Mouse (Mus musculus) heart, postnatal 4 days (tissue): ENCODE results near the gene Cnksr1. TPM values are rescaled to one million over a fixed set of nuclear protein-coding genes. Genes with fewer than 3 reads are reported as not detected.

Experiments
- DNase-seq: peaks from one replicate; pipeline ENCODE4 v3.0.0; 2021
- total RNA-seq, 2 experiments: library from RNA; stranded (reverse); gene quantifications; 2 replicates each; pipeline ENCODE4 v1.2.3; 2021

Gene Cnksr1
- total RNA-seq, 2 experiments from 2014 or later = 1.6 to 2.0 TPM

DNA sequence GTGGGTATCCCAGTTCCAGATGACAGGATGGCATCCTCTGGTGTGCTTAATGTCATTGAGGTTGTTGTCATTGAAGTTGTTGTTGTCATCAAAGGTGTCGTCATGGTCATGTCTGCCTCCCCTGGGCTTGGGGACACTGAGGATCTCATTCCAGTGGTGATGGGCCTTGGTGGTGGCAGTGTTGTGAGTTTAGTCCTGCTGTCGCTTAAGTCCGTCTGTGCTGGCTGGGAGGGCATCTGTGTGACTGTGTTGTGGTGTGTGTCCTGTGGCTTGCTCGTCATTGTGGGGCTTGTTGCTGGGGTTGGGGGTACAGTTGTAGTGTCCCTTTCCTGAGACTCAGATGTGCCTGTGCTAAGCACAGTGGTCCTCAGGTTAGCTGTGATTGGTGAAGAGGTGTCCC lies 35.3 kb downstream of the Cnksr1 start, which contains the start of gene Gm7534:
Gene Gm7534, minus strand, starts transcription at position 101 of the 400 bp plus-strand sequence.
- DNase-seq = no peak

DNA sequence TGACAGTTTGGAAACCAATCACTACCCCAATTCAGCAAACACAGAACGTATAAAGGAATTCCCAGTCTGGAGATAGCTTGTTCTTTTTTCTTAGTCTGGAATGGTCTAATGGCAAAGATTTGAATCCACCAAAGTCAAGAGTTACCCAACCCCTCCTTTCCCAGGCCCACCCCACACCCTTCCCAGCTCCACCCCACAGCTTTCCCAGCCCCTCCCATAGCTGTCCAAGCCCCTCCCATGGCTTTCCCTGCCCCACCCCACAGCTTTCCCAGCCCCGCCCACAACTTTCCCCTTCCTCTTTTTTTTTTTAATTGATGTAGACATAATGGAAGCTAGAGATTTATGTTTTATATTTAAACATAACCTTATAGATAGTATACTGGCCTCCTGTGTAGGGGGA lies 38.8 kb downstream of the Cnksr1 start:
- no peak for DNase-seq

DNA sequence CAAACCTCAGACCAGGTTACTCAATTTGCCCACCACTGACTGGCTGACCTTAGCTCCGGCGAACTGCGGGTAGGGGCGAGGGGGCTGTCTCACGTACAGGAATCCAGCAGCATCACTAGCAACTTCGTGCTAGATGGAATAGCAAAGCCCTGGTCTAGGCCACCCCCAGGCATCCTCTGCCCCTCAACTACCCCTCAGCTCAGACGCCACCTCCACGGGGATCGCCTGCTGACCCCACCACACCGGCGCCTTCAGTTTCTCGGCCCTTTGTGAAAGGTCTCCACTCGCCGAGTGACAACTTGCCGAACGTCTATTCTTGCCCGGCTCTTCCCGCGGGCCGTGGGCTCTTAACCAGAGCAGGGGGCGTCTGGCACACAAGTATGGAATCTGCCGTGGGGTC lies 51.9 kb downstream of the Cnksr1 start:
- no peak for DNase-seq

DNA sequence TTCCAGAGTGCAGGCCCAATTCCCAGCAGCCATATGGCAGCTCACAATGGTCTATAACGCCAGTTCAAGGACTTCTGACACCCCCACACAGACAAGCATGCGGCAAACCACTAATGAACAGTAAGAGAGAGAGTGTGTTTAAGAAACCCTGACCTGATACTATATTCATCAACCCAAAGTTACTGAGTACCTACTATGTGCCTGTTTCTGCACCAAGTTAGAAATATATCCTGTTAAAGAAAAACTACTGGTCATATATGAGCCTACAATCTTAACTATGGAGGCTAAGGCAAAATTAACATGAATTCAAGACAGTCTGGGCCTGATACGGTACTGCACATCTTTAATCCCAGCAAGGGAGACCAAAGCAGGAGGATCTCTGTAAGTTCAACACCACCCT lies 52.6 kb downstream of the Cnksr1 start:
- no peak for DNase-seq

DNA sequence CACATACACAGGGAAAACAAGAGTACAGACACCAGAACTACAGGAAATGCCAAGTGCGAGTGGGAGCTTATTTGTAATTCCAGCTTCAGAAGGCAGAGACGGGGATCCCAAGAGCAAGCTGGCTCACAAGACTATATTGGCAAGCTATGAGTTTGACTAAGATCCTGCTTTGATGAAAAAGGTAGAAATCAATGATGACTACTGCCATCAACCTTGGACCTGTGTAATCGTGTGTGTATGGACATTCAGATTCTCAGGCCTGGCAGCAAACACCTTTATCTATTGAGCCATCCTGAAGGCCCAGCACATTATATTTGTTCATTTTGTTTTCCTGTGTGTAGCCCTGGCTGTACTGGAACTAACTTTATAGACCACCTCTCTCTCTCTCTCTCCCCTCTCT lies 54.5 kb downstream of the Cnksr1 start:
- no peak for DNase-seq

DNA sequence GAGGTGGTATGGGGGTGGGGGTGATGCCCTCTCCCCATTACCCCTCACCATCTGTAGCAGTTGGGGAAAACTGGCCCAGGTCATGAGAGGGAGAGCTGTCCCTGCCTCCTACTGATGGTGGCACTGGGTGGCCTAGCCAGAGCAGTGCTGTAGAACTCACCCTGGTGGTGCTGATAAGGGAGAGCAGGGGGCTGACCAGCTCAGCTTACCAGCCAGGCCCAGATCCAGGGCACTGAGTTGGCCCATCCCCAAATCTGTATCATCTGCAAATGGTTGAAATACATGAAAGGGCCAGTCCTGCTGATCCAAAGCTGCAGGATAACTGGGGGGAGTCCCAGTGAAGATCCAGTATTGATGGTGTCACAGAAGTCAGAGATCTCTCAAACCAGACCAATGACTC lies 56.4 kb downstream of the Cnksr1 start:
- DNase-seq = no peak

DNA sequence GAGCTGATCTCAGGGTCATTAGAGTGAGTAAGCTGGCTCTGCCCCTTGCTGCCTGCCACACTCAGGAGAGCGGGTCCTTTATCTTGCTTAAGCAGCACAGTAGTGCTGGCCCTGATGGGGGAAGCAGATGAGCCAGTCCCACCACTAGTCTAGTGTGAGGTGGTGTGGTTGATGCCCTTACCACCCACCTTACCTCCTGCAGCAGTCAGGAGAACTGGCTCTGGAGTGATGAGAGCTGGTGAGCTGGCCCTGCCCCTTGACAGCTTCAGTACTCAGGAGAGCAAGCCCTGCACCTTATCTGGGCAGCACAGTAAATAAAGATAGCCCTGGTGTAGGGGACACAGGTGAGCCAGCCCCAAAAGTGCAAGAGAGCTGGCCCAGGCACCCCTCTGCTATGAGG lies 57.1 kb downstream of the Cnksr1 start:
- no peak for DNase-seq

Other genes with a start within 250 kb of the Cnksr1 start
- gene Dhdds, start 237.5 kb downstream of the Cnksr1 start, total RNA-seq = 10 to 100 TPM; 39.1 to 40.7 TPM
- under 1 TPM; 0.27 to 0.29 TPM for gene Lin28a, start 219.6 kb downstream of the Cnksr1 start, total RNA-seq
- gene Zfp683, start 184.6 kb downstream of the Cnksr1 start, total RNA-seq = not detected
- not detected for gene Crybg2, start 177.6 kb downstream of the Cnksr1 start, total RNA-seq
- 1 to 10 TPM; 4.3 to 5.6 TPM for gene Cd52, start 143.3 kb downstream of the Cnksr1 start, total RNA-seq
- gene Ubxn11, start 135.8 kb downstream of the Cnksr1 start, total RNA-seq = 1 to 10 TPM; 1.2 to 2.0 TPM
- gene Sh3bgrl3, start 109.6 kb downstream of the Cnksr1 start, total RNA-seq = 10 to 100 TPM; 70.4 to 72.6 TPM
- 10 to 100 TPM; 34.5 to 38.7 TPM for gene Cep85, start 51.3 kb downstream of the Cnksr1 start, total RNA-seq
- gene Gm7534, start 35.4 kb downstream of the Cnksr1 start, total RNA-seq = not detected
- not detected for gene Catsper4, start 11.0 kb downstream of the Cnksr1 start, total RNA-seq
- gene E130218I03Rik, start 5.3 kb upstream of the Cnksr1 start, total RNA-seq = not detected
- 1 to 10 TPM; 5.8 TPM for gene Zfp593, start 7.2 kb upstream of the Cnksr1 start, total RNA-seq
- gene Gm30191, start 8.5 kb upstream of the Cnksr1 start, total RNA-seq = not detected
- 10 to 100 TPM in 1 of 2 experiments, 1 to 10 TPM in 1; 8.9 to 10.3 TPM for gene Grrp1, start 15.7 kb upstream of the Cnksr1 start, total RNA-seq
- gene Pdik1l, start 49.5 kb upstream of the Cnksr1 start, total RNA-seq = 10 to 100 TPM; 11.8 to 12.2 TPM
- gene Trim63, start 76.7 kb upstream of the Cnksr1 start, total RNA-seq = 100 to 1,000 TPM; 199 to 226 TPM
- under 1 TPM; 0.29 to 0.61 TPM for gene Slc30a2, start 104.8 kb upstream of the Cnksr1 start, total RNA-seq
- gene Extl1, start 145.5 kb upstream of the Cnksr1 start, total RNA-seq = 1 to 10 TPM; 2.7 to 2.9 TPM
- gene Pafah2, start 157.9 kb upstream of the Cnksr1 start, total RNA-seq = 1 to 10 TPM; 8.6 to 8.9 TPM
- 100 to 1,000 TPM; 312 to 327 TPM for gene Stmn1, start 229.9 kb upstream of the Cnksr1 start, total RNA-seq